Mouse (Mus musculus) MEL (cell line): ENCODE results near the gene Avpr1b. TPM values are rescaled to one million over a fixed set of nuclear protein-coding genes. Genes with fewer than 3 reads are reported as not detected.

ENCODE experiments used
- DNase-seq: peaks from one replicate; pipeline ENCODE4 v3.0.0; 2011; ENCODE audit warnings: low read depth, low spot score
- H3K27ac ChIP-seq: 2 replicates; pipeline ENCODE4 v1.5.1; 2012; ENCODE audit warnings: low read depth, mild to moderate bottlenecking, control low read depth, low read length, moderate library complexity; ENCODE audit not compliant: control insufficient read depth
- H3K27me3 ChIP-seq, 2 experiments: fragments of 150-350 bp in 1 of 2; sonication (generic) in 1 of 2; 2 replicates each; pipeline ENCODE4 v1.6.1; 2012; ENCODE audit warnings: low read length in 2 of 2, mild to moderate bottlenecking in 2 of 2, improper control_type of control experiment in 1 of 2, moderate library complexity in 1 of 2; ENCODE audit not compliant: insufficient read depth in 2 of 2, control insufficient read depth in 1 of 2
- H3K36me3 ChIP-seq, 2 experiments: 2 replicates each; pipeline ENCODE4 v1.6.1; 2012 to 2014; ENCODE audit warnings: low read length in 2 of 2, improper control_type of control experiment in 1 of 2, inconsistent platforms in 1 of 2, mild to moderate bottlenecking in 1 of 2; ENCODE audit not compliant: insufficient read depth in 2 of 2, control insufficient read depth in 1 of 2
- H3K4me1 ChIP-seq, 2 experiments: fragments of 150-350 bp in 1 of 2; sonication (generic) in 1 of 2; 2 replicates each; pipeline ENCODE4 v1.6.1; 2012; ENCODE audit warnings: low read length in 2 of 2, improper control_type of control experiment in 1 of 2, mild to moderate bottlenecking in 1 of 2; ENCODE audit not compliant: insufficient read depth in 2 of 2, control insufficient read depth in 1 of 2
- H3K4me3 ChIP-seq, 2 experiments: fragments of 150-350 bp in 1 of 2; sonication (generic) in 1 of 2; 2 replicates each; pipeline ENCODE4 v1.5.1; 2012; ENCODE audit warnings: low read depth in 2 of 2, low read length in 2 of 2, mild to moderate bottlenecking in 2 of 2, moderate library complexity in 2 of 2, control low read depth in 1 of 2, improper control_type of control experiment in 1 of 2; ENCODE audit not compliant: control insufficient read depth in 1 of 2, insufficient read depth in 1 of 2
- H3K79me2 ChIP-seq: 2 replicates; pipeline ENCODE4 v1.6.1; 2012; ENCODE audit warnings: mild to moderate bottlenecking, low read length, moderate library complexity; ENCODE audit not compliant: control insufficient read depth, poor library complexity, insufficient read depth
- H3K9ac ChIP-seq: 2 replicates; pipeline ENCODE4 v1.6.1; 2012; ENCODE audit warnings: low read depth, mild to moderate bottlenecking, control low read depth, low read length, moderate library complexity; ENCODE audit not compliant: control insufficient read depth, poor library complexity, severe bottlenecking
- H3K9me3 ChIP-seq: fragments of 150-350 bp; sonication (generic); replicated peaks from 2 replicates; pipeline ENCODE4 v1.6.1; 2012; ENCODE audit warnings: mild to moderate bottlenecking, low read length, improper control_type of control experiment, moderate library complexity; ENCODE audit not compliant: insufficient read depth
- BHLHE40 ChIP-seq: IDR thresholded peaks from 2 replicates; pipeline ENCODE4 v1.6.1; 2012; ENCODE audit warnings: low read depth, mild to moderate bottlenecking, inconsistent platforms, low read length, improper control_type of control experiment, borderline replicate concordance
- CHD1 ChIP-seq: IDR thresholded peaks from 2 replicates; pipeline ENCODE4 v1.6.1; 2012; ENCODE audit warnings: low read depth, mild to moderate bottlenecking, inconsistent platforms, low read length, improper control_type of control experiment
- ELF1 ChIP-seq: IDR thresholded peaks from 2 replicates; pipeline ENCODE4 v1.6.1; 2014; ENCODE audit warnings: low read depth, mild to moderate bottlenecking, inconsistent platforms, low read length, improper control_type of control experiment, moderate library complexity
- ETS1 ChIP-seq: IDR thresholded peaks from 2 replicates; pipeline ENCODE4 v1.6.1; 2012; ENCODE audit warnings: low read depth, mild to moderate bottlenecking, inconsistent platforms, low read length, improper control_type of control experiment, moderate library complexity
- GABPA ChIP-seq: IDR thresholded peaks from 2 replicates; pipeline ENCODE4 v1.6.1; 2012; ENCODE audit warnings: low read depth, mild to moderate bottlenecking, inconsistent platforms, low read length, improper control_type of control experiment, moderate library complexity
- GATA1 ChIP-seq: IDR thresholded peaks from 2 replicates; pipeline ENCODE4 v1.6.1; 2011; ENCODE audit warnings: low read depth, low read length, improper control_type of control experiment
- KAT2A ChIP-seq: conservative IDR thresholded peaks from 2 replicates; pipeline ENCODE4 v1.6.1; 2012; ENCODE audit warnings: low read depth, low read length, improper control_type of control experiment, inconsistent platforms
- MAX ChIP-seq: IDR thresholded peaks from 2 replicates; pipeline ENCODE4 v1.6.1; 2011; ENCODE audit warnings: low read length, improper control_type of control experiment
- MAZ ChIP-seq: IDR thresholded peaks from 2 replicates; pipeline ENCODE4 v1.6.1; 2012; ENCODE audit warnings: low read depth, mild to moderate bottlenecking, inconsistent platforms, low read length, improper control_type of control experiment
- MYC ChIP-seq: IDR thresholded peaks from 2 replicates; pipeline ENCODE4 v1.6.1; 2011; ENCODE audit warnings: low read depth, mild to moderate bottlenecking, low read length, improper control_type of control experiment, moderate library complexity
- POLR2A ChIP-seq, 2 experiments: IDR thresholded peaks; 2 replicates each; pipeline ENCODE4 v1.6.1; 2011 to 2012; ENCODE audit warnings: low read length in 2 of 2, mild to moderate bottlenecking in 2 of 2, control low read depth in 1 of 2, improper control_type of control experiment in 1 of 2, low read depth in 1 of 2, moderate library complexity in 1 of 2; ENCODE audit not compliant: control insufficient read depth in 1 of 2, insufficient read depth in 1 of 2, poor library complexity in 1 of 2
- POLR2AphosphoS2 ChIP-seq: IDR thresholded peaks from 2 replicates; pipeline ENCODE4 v1.6.1; 2011; ENCODE audit warnings: low read length, improper control_type of control experiment
- POLR2AphosphoS5 ChIP-seq: IDR thresholded peaks from 2 replicates; pipeline ENCODE4 v1.6.1; 2012; ENCODE audit warnings: low read depth, borderline replicate concordance, mild to moderate bottlenecking, inconsistent platforms, low read length, moderate library complexity, mixed read lengths
- RCOR1 ChIP-seq: IDR thresholded peaks from 2 replicates; pipeline ENCODE4 v1.6.1; 2012; ENCODE audit warnings: low read depth, mild to moderate bottlenecking, inconsistent platforms, low read length, improper control_type of control experiment
- SIN3A ChIP-seq: IDR thresholded peaks from 2 replicates; pipeline ENCODE4 v1.6.1; 2012; ENCODE audit warnings: low read length, improper control_type of control experiment, inconsistent platforms
- TBP ChIP-seq: IDR thresholded peaks from 2 replicates; pipeline ENCODE4 v1.8.0; 2011; ENCODE audit warnings: low read depth, low read length, improper control_type of control experiment
- TCF12 ChIP-seq: IDR thresholded peaks from 2 replicates; pipeline ENCODE4 v1.6.1; 2014; ENCODE audit warnings: low read depth, mild to moderate bottlenecking, inconsistent platforms, low read length, improper control_type of control experiment, moderate library complexity
- USF1 ChIP-seq: IDR thresholded peaks from 2 replicates; pipeline ENCODE4 v1.6.1; 2014; ENCODE audit warnings: low read depth, mild to moderate bottlenecking, inconsistent platforms, low read length, improper control_type of control experiment, moderate library complexity
- polyA plus RNA-seq, 2 experiments: library from polyadenylated mRNA; stranded (reverse) in 1 of 2; unstranded in 1 of 2; fragments of >175 nt in 1 of 2; fragments of >200 nt in 1 of 2; gene quantifications; 2 replicates each; pipeline versions ENCODE4 v1.2.1 to v1.2.4; 2012; ENCODE audit warnings: low replicate concordance in 2 of 2, low read depth in 1 of 2; ENCODE audit not compliant: insufficient read length in 2 of 2, insufficient read depth in 1 of 2, missing spikeins in 1 of 2
- total RNA-seq: library from RNA; depleted of rRNA; stranded (reverse); fragments of 300-350 nt; gene quantifications from 2 replicates; pipeline ENCODE4 v1.2.3, GENCODE M21; 2012

The Avpr1b gene
- total and polyA plus RNA-seq, 3 experiments: not detected

- no peak overlapping the region for H3K27ac ChIP-seq
- H3K4me1 ChIP-seq: peaks cover 5 to 20% of the 10 kb centered on the region in 2 experiments
- H3K79me2 ChIP-seq: no peaks in the 10 kb centered on the region
- H3K9ac ChIP-seq: no peak overlapping the region
- no peak for TF ChIP-seq RCOR1
- TF ChIP-seq USF1: no peak
- TF ChIP-seq BHLHE40: no peak
- TF ChIP-seq ETS1: no peak
- no peak overlapping the region for H3K4me3 ChIP-seq
- no peaks in the 10 kb centered on the region for H3K9me3 ChIP-seq
- 0 out of 4 replicates have a peak, but pooled peaks cover 0 to 1% of the 10 kb centered on the region in 2 experiments for H3K27me3 ChIP-seq
- DNase-seq: no peak
- H3K36me3 ChIP-seq: peaks cover 0 to 18% of the 10 kb centered on the region in 2 experiments; a peak in 2 of 4 replicates
These were observed 20.3 kb downstream of the Avpr1b start for GRCm38 (mm10) chr1:131619348-131619747.

GRCm38 (mm10) chr1:131623644-131624043, 24.6 kb downstream of the Avpr1b start:
- Histone ChIP-seq H3K4me3 (no peak overlapping the region), H3K4me1 (peaks cover 5 to 6% of the 10 kb centered on the region in 2 experiments; a peak in 3 of 4 replicates), H3K27me3 (0 out of 4 replicates have a peak, but pooled peaks cover 0 to 1% of the 10 kb centered on the region in 2 experiments), H3K9me3 (no peaks in the 10 kb centered on the region), H3K79me2 (no peaks in the 10 kb centered on the region), H3K9ac (no peak overlapping the region), H3K36me3 (peaks cover 0 to 7% of the 10 kb centered on the region in 2 experiments; a peak in 2 of 4 replicates), H3K27ac (no peak overlapping the region)
- DNase-seq: no peak
- no peak for TF ChIP-seq TCF12
- no peak for TF ChIP-seq SIN3A
- TF ChIP-seq POLR2AphosphoS5: no peak
- no peak for TF ChIP-seq TBP
- no peak for TF ChIP-seq ETS1
- no peak for TF ChIP-seq MAX
- no peak for TF ChIP-seq MYC
- TF ChIP-seq GABPA: no peak
- TF ChIP-seq USF1: no peak
- TF ChIP-seq POLR2AphosphoS2: no peak
- TF ChIP-seq POLR2A (IDR thresholded peaks at IDR 0.05; ENCODE audit: control insufficient read depth in 1 of 2, insufficient read depth in 1 of 2, low read depth in 1 of 2, low read length in 2 of 2, poor library complexity in 1 of 2): no peak
- TF ChIP-seq KAT2A: no peak
- no peak for TF ChIP-seq GATA1
- TF ChIP-seq MAZ: no peak
- TF ChIP-seq CHD1: no peak
- TF ChIP-seq BHLHE40: no peak
- TF ChIP-seq ELF1: no peak
- TF ChIP-seq RCOR1: no peak
